ENCODE assay signal across 11 mouse cellular contexts in genomic region chr3:88500087-88500486, GRCm38 (mm10). TPM values are rescaled to one million over a fixed set of nuclear protein-coding genes. Genes with fewer than 3 reads are reported as not detected.
DNase-seq lines count a peak whose midpoint lies in the region; ATAC-seq and TF ChIP-seq lines count a peak whose summit lies in the region.
"Had no signal": no experiment of that assay in that cellular context is flagged by ENCODE, and none has a peak within 500 bp of the region (broad histone marks: within the 10 kb centered on the region; RNA-seq: fewer than 3 reads in every experiment).

No protein-coding gene starts in this region.

- TF ChIP-seq POLR2A in kidney, adult 2 months (IDR thresholded peaks at IDR 0.05; ENCODE audit: low read depth, low read length): no peak

- H3K4me1 ChIP-seq in kidney, postnatal 0 days (replicated peaks; ENCODE audit: insufficient read depth, low read length): peaks cover 28% of the 10 kb centered on the region
- H3K4me1 ChIP-seq in kidney, embryonic 16.5 days (ENCODE audit: insufficient read depth, low read length): peaks cover 53% of the 10 kb centered on the region
- peaks cover 87% of the 10 kb centered on the region for H3K4me1 ChIP-seq in G1E (ENCODE audit: insufficient read depth, low read depth, low read length)
- peaks cover 47% of the 10 kb centered on the region for H3K4me1 ChIP-seq in kidney, adult 2 months (ENCODE audit: control insufficient read depth, insufficient read depth, low read length)

- no peak for ATAC-seq in kidney, postnatal 0 days (replicated peaks; ENCODE audit: low FRiP score, low read depth)
- ATAC-seq in kidney, embryonic 16.5 days (ENCODE audit: low FRiP score, low TSS enrichment): no peak
- ATAC-seq in G1E (ENCODE audit: extremely low read depth, insufficient number of reproducible peaks, low FRiP score, poor library complexity, severe bottlenecking): no peak
- peak; percentile 35; the same call in 1 of the 2 replicates for ATAC-seq in megakaryocyte-erythroid progenitor cell, adult 5-6 weeks (replicated peaks; ENCODE audit: low FRiP score, low TSS enrichment, poor library complexity, severe bottlenecking)

- no peak for DNase-seq in kidney, postnatal 0 days (ENCODE audit: low spot score)
- DNase-seq in G1E (ENCODE audit: low spot score): no peak
- DNase-seq in brain, adult 2 months (ENCODE audit: low read depth, low spot score): peak; percentile 75
- no peak for DNase-seq in urinary bladder, postnatal 4 days (ENCODE audit: low spot score in 2 of 2)
- no peak for DNase-seq in kidney, adult 2 months
- DNase-seq: adrenal gland, adult 8-10 months; cerebellum, adult 11-12 months; lung, postnatal 14 days had no signal

- H3K27me3 ChIP-seq in kidney, postnatal 0 days (ENCODE audit: insufficient read depth, low read length): no peaks in the 10 kb centered on the region
- H3K27me3 ChIP-seq in kidney, embryonic 16.5 days (ENCODE audit: insufficient read depth, low read length): no peaks in the 10 kb centered on the region
- no peaks in the 10 kb centered on the region for H3K27me3 ChIP-seq in G1E (ENCODE audit: insufficient read depth, low read length)
- H3K27me3 ChIP-seq in kidney, adult 2 months (replicated peaks; ENCODE audit: control insufficient read depth, insufficient read depth, low read length): no peaks in the 10 kb centered on the region
- H3K27me3 ChIP-seq: embryonic facial prominence, embryonic 12.5 days had no signal

- no peak overlapping the region for H3K27ac ChIP-seq in kidney, postnatal 0 days
- H3K27ac ChIP-seq in kidney, embryonic 16.5 days (ENCODE audit: low read length): no peak overlapping the region
- H3K27ac ChIP-seq in kidney, adult 2 months (ENCODE audit: insufficient read depth, low read depth, low read length): no peak overlapping the region
- H3K27ac ChIP-seq: embryonic facial prominence, embryonic 12.5 days had no signal

- TF ChIP-seq CTCF in kidney, postnatal 0 days (IDR thresholded peaks at IDR 0.05; ENCODE audit: low read depth): no peak
- TF ChIP-seq CTCF in G1E (IDR thresholded peaks at IDR 0.05; ENCODE audit: low read depth, low read length): no peak
- no peak for TF ChIP-seq CTCF in kidney, adult 2 months (conservative IDR thresholded peaks at IDR 0.05; ENCODE audit: insufficient read depth, insufficient read length, low read depth, low read length)

- 0 out of 2 replicates have a peak overlapping the region, but pooled peaks have one; percentile 5 for H3K9ac ChIP-seq in kidney, postnatal 0 days (ENCODE audit: low read depth, low read length)
- H3K9ac ChIP-seq in kidney, embryonic 16.5 days (replicated peaks; ENCODE audit: low read length): no peak overlapping the region
- H3K9ac ChIP-seq: embryonic facial prominence, embryonic 12.5 days had no signal

- 77% methylated on average over 7 of the region's 7 CpGs for WGBS in kidney, postnatal 0 days
- 92% methylated on average over 7 of the region's 7 CpGs for WGBS in kidney, embryonic 16.5 days
- 88% methylated on average over 7 of the region's 7 CpGs for WGBS in kidney, adult 2 months

- no peak overlapping the region for H3K4me3 ChIP-seq in kidney, postnatal 0 days (replicated peaks; ENCODE audit: low read depth, low read length)
- no peak overlapping the region for H3K4me3 ChIP-seq in kidney, embryonic 16.5 days (ENCODE audit: low read length)
- H3K4me3 ChIP-seq in G1E (ENCODE audit: low read depth, low read length): peak overlapping the region; percentile 89; the same call in 1 of the 2 replicates
- H3K4me3 ChIP-seq in kidney, adult 2 months (ENCODE audit: insufficient read depth, low read depth, low read length): no peak overlapping the region
- H3K4me3 ChIP-seq: embryonic facial prominence, embryonic 12.5 days had no signal

- no peaks in the 10 kb centered on the region for H3K9me3 ChIP-seq in kidney, postnatal 0 days (replicated peaks; ENCODE audit: low read length)
- H3K9me3 ChIP-seq in kidney, embryonic 16.5 days (ENCODE audit: low read length): no peaks in the 10 kb centered on the region
- H3K9me3 ChIP-seq in G1E (replicated peaks): no peaks in the 10 kb centered on the region
- H3K9me3 ChIP-seq: embryonic facial prominence, embryonic 12.5 days had no signal

- H3K36me3 ChIP-seq in kidney, postnatal 0 days (ENCODE audit: insufficient read depth, low read length): no peaks in the 10 kb centered on the region
- H3K36me3 ChIP-seq in kidney, embryonic 16.5 days (ENCODE audit: insufficient read depth, low read length): no peaks in the 10 kb centered on the region
- H3K36me3 ChIP-seq in G1E (replicated peaks): peaks cover 55% of the 10 kb centered on the region
- H3K36me3 ChIP-seq in kidney, adult 2 months (ENCODE audit: control insufficient read depth, insufficient read depth, low read length): no peaks in the 10 kb centered on the region
- H3K36me3 ChIP-seq: embryonic facial prominence, embryonic 12.5 days had no signal

- 0 out of 2 replicates have a peak overlapping the region, but pooled peaks have one; percentile 6 for H3K4me2 ChIP-seq in kidney, postnatal 0 days (ENCODE audit: low read length)
- no peak overlapping the region for H3K4me2 ChIP-seq in kidney, embryonic 16.5 days (replicated peaks; ENCODE audit: low read depth, low read length)

RNA-seq across cellular contexts. Expression of gene Lmna, which starts 9.7 kb away (rescaled TPM):
- 99.3 and 108 TPM in 2 replicates for polyA plus RNA-seq in kidney, postnatal 0 days (2015; fragmentation: Nextera tagmentation; extraction: Ambion mirVana)
- 89.9 and 100 TPM in 2 replicates for polyA plus RNA-seq in kidney, embryonic 16.5 days (2015; fragmentation: Nextera tagmentation; extraction: Ambion mirVana)
- 69.3 and 72.1 TPM in 2 replicates for total RNA-seq in G1E (2014; fragmentation: Nextera tagmentation)
- 96.4 and 98.2 TPM in 2 replicates for total RNA-seq in G1E (2017)
- 336 and 381 TPM in 2 replicates for polyA plus RNA-seq in G1E (2012)
- total RNA-seq in megakaryocyte-erythroid progenitor cell, adult 5-6 weeks (2014; fragmentation: Nextera tagmentation): 43.0 and 61.7 TPM in 2 replicates
- 49.4 and 66.7 TPM in 2 replicates for total RNA-seq in megakaryocyte-erythroid progenitor cell, adult 5-6 weeks (2017)
- 55.2 and 73.2 TPM in 2 replicates for polyA plus RNA-seq in kidney, adult 2 months (2012; rRNA removed)

RNA-seq across cellular contexts. Expression of gene Mex3a, which starts 32.1 kb away (rescaled TPM):
- polyA plus RNA-seq in kidney, postnatal 0 days (2015; fragmentation: Nextera tagmentation; extraction: Ambion mirVana): 12.5 and 13.8 TPM in 2 replicates
- 18.6 and 20.7 TPM in 2 replicates for polyA plus RNA-seq in kidney, embryonic 16.5 days (2015; fragmentation: Nextera tagmentation; extraction: Ambion mirVana)
- total RNA-seq in G1E (2014; fragmentation: Nextera tagmentation) (6.2 and 8.2 TPM in 2 replicates), G1E (2017) (1.7 and 2.0 TPM in 2 replicates)
- polyA plus RNA-seq in G1E (2012): 9.0 and 9.6 TPM in 2 replicates
- 5.4 and 5.6 TPM in 2 replicates for total RNA-seq in megakaryocyte-erythroid progenitor cell, adult 5-6 weeks (2014; fragmentation: Nextera tagmentation)
- total RNA-seq in megakaryocyte-erythroid progenitor cell, adult 5-6 weeks (2017): 3.3 and 7.8 TPM in 2 replicates
- polyA plus RNA-seq in kidney, adult 2 months (2012; rRNA removed): 0.61 and 0.63 TPM in 2 replicates

RNA-seq across cellular contexts. Expression of gene Sema4a, which starts 39.1 kb away (rescaled TPM):
- polyA plus RNA-seq in kidney, postnatal 0 days (2015; fragmentation: Nextera tagmentation; extraction: Ambion mirVana): 32.6 and 33.3 TPM in 2 replicates
- polyA plus RNA-seq in kidney, embryonic 16.5 days (2015; fragmentation: Nextera tagmentation; extraction: Ambion mirVana): 19.6 and 25.3 TPM in 2 replicates
- total RNA-seq in G1E (2014; fragmentation: Nextera tagmentation) (1.1 TPM in 1 of 2 replicates, not detected in the other), G1E (2017) (0.23 and 0.66 TPM in 2 replicates)
- polyA plus RNA-seq in G1E (2012): 1.3 and 1.7 TPM in 2 replicates
- 2.6 and 4.1 TPM in 2 replicates for total RNA-seq in megakaryocyte-erythroid progenitor cell, adult 5-6 weeks (2014; fragmentation: Nextera tagmentation)
- 1.1 and 2.1 TPM in 2 replicates for total RNA-seq in megakaryocyte-erythroid progenitor cell, adult 5-6 weeks (2017)
- polyA plus RNA-seq in kidney, adult 2 months (2012; rRNA removed): 176 and 197 TPM in 2 replicates

RNA-seq across cellular contexts. Expression of gene Rab25, which starts 48.0 kb away (rescaled TPM):
- polyA plus RNA-seq in kidney, postnatal 0 days (2015; fragmentation: Nextera tagmentation; extraction: Ambion mirVana): 27.4 and 28.9 TPM in 2 replicates
- 17.3 and 23.9 TPM in 2 replicates for polyA plus RNA-seq in kidney, embryonic 16.5 days (2015; fragmentation: Nextera tagmentation; extraction: Ambion mirVana)
- total RNA-seq in G1E (2014; fragmentation: Nextera tagmentation): 1.6 and 4.5 TPM in 2 replicates
- 0.35 TPM in 1 of 2 replicates, not detected in the other for total RNA-seq in G1E (2017)
- polyA plus RNA-seq in G1E (2012): 0.67 and 0.88 TPM in 2 replicates
- total RNA-seq in megakaryocyte-erythroid progenitor cell, adult 5-6 weeks (2014; fragmentation: Nextera tagmentation): not detected in 2 replicates
- 0.14 TPM in 1 of 2 replicates, not detected in the other for total RNA-seq in megakaryocyte-erythroid progenitor cell, adult 5-6 weeks (2017)
- 50.1 and 50.9 TPM in 2 replicates for polyA plus RNA-seq in kidney, adult 2 months (2012; rRNA removed)
- total RNA-seq: adrenal gland, adult 8-10 months had no signal

RNA-seq across cellular contexts. Expression of gene Lamtor2, which starts 52.8 kb away (rescaled TPM):
- polyA plus RNA-seq in kidney, postnatal 0 days (2015; fragmentation: Nextera tagmentation; extraction: Ambion mirVana): 164 and 173 TPM in 2 replicates
- 189 and 207 TPM in 2 replicates for polyA plus RNA-seq in kidney, embryonic 16.5 days (2015; fragmentation: Nextera tagmentation; extraction: Ambion mirVana)
- 44.7 and 64.5 TPM in 2 replicates for total RNA-seq in G1E (2014; fragmentation: Nextera tagmentation)
- 97.5 and 98.0 TPM in 2 replicates for total RNA-seq in G1E (2017)
- polyA plus RNA-seq in G1E (2012): 96.1 and 182 TPM in 2 replicates
- 36.4 and 68.6 TPM in 2 replicates for total RNA-seq in megakaryocyte-erythroid progenitor cell, adult 5-6 weeks (2014; fragmentation: Nextera tagmentation)
- total RNA-seq in megakaryocyte-erythroid progenitor cell, adult 5-6 weeks (2017): 57.0 and 87.8 TPM in 2 replicates
- polyA plus RNA-seq in kidney, adult 2 months (2012; rRNA removed): 247 and 277 TPM in 2 replicates
